Mouse (Mus musculus): Measurements from ENCODE around the gene Vmn2r81.
A peak's percentile ranks its signal among the peaks of the same experiment; 100 is the strongest.
"Not testable (repeated sequence)": the region's sequence is repeated elsewhere in the genome, so short reads cannot be mapped to it uniquely, and the experiment has no call there.

Vmn2r81 gene

DNA sequence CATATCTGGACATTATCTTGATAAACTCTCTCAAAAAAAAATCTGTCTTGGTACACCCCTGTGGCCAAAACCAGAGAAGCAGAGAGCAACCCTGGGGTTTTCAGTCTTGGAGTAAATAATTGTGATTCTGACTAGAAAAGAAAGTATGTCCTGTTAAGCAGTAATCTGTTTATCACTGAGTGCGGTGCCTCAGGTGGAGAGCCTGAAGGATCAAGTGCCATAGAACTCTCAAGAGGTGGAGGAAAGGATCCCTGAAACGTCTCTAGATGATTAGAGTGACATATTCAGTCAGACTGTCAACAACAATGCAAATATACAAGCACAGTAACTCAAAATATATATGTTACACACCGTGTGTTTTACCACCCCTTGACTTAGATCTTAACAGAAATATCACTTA lies at the start of gene Vmn2r81:
TSS of gene Vmn2r81 (plus strand) at position 301 of the 400 bp plus-strand sequence.
- DNase-seq (ENCODE audit: low read depth, low spot score) = not testable (repeated sequence)

DNA sequence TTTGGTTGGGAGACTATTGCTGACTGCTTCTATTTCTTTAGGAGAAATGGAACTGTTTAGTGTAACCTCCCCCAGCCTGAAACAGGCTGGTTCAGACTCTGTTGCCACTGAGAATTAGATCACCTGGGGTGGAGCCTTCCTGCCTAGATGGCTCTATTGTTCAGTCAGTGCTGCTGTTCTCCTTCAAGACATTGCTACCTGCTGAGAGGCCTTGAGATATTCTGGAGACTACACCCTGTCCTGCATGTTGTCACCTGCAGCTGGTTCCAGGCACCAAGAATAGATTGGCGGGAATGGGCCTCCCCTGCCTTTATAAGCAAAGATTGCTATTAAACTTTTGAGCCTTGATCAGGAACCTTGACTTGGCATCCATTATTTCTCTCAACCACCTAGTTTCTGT lies 47.5 kb upstream of the Vmn2r81 start:
- DNase-seq (ENCODE audit: low read depth, low spot score) = peak; percentile 93

DNA sequence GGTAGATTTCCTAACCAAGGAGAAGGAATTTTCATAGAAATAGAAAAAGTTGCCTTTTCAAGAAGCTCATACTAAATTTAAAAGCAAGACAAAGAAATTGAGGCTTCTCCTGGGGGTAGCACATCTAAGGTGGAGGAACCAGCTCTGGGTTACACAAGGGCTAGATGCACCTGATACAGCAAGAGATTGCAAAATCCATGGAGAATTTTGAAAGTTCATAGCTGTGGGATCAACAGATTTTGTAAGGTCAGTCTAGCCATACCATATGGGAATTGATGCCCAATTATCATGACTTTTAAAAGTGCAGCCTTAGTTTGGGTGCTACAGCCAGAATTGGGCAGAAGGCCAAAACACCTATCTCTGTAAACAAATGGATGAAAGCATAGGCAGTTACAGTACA lies 27.1 kb upstream of the Vmn2r81 start:
- DNase-seq (ENCODE audit: low read depth, low spot score) = no peak

DNA sequence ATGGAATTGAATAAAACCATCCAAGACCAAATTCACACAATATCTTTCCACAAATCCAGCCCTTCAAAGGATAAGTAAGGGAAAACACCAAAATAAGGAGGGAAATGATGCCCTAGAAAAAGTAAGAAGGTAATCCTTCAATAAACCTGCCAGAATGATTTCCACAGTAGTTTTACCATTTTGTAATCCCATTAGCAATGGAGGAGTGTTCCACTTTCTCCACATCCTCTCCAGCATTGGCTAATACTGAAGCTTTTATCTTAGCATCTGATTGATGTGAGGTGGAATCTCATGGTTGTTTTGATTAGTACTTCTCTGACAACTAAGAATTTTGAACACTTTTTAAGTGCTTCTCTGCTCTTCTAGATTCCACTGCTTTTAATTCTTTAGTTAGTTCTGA lies 25.9 kb upstream of the Vmn2r81 start:
- DNase-seq (ENCODE audit: low read depth, low spot score) = no peak

DNA sequence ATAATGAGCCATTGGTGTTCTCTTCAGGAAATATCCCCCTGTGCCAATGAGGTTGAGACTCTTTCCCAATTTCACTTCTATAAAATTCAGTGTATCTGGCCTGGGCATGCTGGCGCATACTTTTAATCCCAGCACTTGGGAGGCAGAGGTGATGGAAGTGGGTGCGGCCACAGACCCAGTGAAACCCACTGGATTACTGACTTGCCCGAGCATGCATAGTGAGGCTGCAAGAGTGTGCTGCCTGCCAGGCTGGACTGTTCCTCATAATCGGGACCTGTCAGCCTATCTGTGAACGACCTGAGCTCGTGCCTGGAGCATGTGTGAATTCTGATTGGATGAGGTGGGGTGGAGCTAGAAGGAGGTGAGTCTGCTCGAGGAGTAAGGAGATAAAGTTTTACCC lies 25.3 kb upstream of the Vmn2r81 start:
- DNase-seq (ENCODE audit: low read depth, low spot score) = peak; percentile 37

DNA sequence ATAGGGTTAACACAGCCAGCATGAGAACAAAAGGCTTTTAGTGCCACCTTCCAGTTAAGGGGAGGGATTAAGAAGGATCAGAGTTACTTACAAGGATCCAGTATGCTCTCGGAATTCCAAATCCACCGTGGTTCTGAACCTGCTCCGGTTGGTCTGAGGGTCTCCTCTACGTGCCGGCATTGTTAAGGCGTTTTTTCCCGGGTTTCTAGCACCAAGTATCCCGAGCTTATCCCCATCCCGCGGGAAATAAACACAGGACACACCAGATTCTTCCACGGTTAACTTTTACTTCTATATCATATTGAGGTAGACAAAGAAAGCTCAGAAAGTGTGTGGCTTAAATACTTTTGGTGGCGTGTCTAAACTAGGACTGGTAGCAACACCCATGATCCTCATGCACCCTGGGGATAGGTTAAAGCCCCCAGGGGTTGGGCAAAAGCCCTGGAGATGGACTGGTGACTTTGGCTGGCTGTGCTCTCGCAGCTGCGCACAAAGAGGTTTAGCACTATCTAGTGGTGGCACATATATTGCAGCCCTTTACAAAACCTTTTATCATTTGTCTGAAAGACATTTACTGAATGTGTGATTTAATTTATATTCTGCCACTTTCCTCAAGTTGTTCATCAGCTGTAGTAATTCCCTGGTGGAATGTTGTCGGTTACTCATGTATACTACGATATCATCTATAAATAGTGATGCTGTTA lies 74.7 kb downstream of the Vmn2r81 start:
- DNase-seq (ENCODE audit: low read depth, low spot score) = peak; percentile 13

DNA sequence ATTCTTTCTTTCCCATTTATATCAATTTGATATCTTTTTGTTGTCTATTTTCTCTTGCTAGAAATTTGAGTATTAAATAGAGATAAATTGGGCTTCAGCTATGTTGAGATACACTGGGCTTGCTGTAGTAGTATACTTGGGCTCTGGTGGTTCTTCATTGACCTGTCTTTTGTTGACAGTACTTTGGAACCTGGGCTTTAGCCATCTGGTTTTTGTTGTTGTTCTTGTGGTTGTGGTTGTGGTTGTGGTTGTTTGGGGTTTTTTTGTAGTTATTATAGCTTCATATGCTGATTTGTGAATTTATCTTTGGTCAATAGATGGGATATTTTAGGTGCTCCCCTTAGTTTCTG lies 75.2 kb downstream of the Vmn2r81 start:
- no peak for DNase-seq (ENCODE audit: low read depth, low spot score)

Measured in R1 (cell line).